Mouse (Mus musculus) cerebellum, adult 2 months (tissue): ENCODE data around the gene Zp2.

ENCODE experiments used
- CTCF ChIP-seq: fragments of 200-500 bp; IDR thresholded peaks from 2 replicates; pipeline ENCODE4 v1.5.1; 2011; ENCODE audit warnings: low read depth, mild to moderate bottlenecking, control low read depth, low read length, moderate library complexity, borderline replicate concordance; ENCODE audit not compliant: insufficient read depth
- POLR2A ChIP-seq: fragments of 200-500 bp; IDR thresholded peaks from 2 replicates; pipeline ENCODE4 v1.6.1; 2011; ENCODE audit warnings: low read length, control low read depth, borderline replicate concordance; ENCODE audit not compliant: insufficient read depth

- TF ChIP-seq CTCF (no peak), POLR2A (no peak)
Measured at GRCm38 (mm10) chr7:120080177-120080576, 64.9 kb downstream of the Zp2 start.
